Mouse (Mus musculus) thymus, adult 2 months (tissue): ENCODE measurements at regions not wholly inside any gene's neighbourhood (a gene's known extent, or its start where the extent isn't known, plus 50 kb on each side); places are given as distances from the start of the nearest gene placed in this dataset.

Experiments used
- CTCF ChIP-seq: fragments of 200-500 bp; IDR thresholded peaks from 2 replicates; pipeline ENCODE4 v1.5.1; 2012; ENCODE audit warnings: mild to moderate bottlenecking, control low read depth, low read length, moderate library complexity, borderline replicate concordance; ENCODE audit not compliant: control insufficient read depth, poor library complexity, insufficient read depth; ENCODE audit errors: extremely low read depth
- POLR2A ChIP-seq: fragments of 200-500 bp; IDR thresholded peaks from 2 replicates; pipeline ENCODE4 v1.6.1; 2012; ENCODE audit warnings: mild to moderate bottlenecking, low read length, control low read depth, moderate library complexity; ENCODE audit not compliant: control insufficient read depth, poor library complexity, insufficient read depth; ENCODE audit errors: extremely low read depth

DNA sequence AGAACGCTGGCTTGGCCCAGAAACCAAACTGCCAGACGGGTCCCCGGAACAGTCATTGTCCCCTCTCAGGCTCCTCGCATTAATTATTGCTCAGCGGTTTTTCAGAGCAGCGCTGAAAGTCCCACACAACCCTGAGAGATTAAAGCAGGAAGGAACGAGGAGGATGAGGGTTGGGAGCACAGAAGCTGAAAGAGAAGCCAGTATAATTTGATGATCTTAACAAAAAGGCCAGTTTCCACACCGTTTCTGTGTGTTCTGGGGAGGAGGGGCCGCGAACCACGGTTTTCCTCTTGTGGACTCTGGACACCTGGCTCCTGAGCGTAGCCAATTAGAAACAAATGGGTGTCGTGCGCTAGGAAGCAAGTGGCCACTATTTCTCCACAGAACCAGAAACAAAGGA is 60.3 kb upstream of the Zfp644 start:
- TF ChIP-seq POLR2A (no peak), CTCF (no peak)
